Mouse (Mus musculus) small intestine, adult 2 months (tissue): ENCODE results near the gene Nck1.

Source experiments
- CTCF ChIP-seq: fragments of 200-500 bp; IDR thresholded peaks from 2 replicates; pipeline ENCODE4 v1.5.1; 2012; ENCODE audit warnings: low read depth, mild to moderate bottlenecking, control low read depth, inconsistent platforms, low read length, moderate library complexity, mixed read lengths; ENCODE audit not compliant: insufficient replicate concordance, insufficient read length; ENCODE audit errors: extremely low read depth
- POLR2A ChIP-seq: fragments of 200-500 bp; IDR thresholded peaks from 2 replicates; pipeline ENCODE4 v1.6.1; 2012; ENCODE audit warnings: low read depth, mild to moderate bottlenecking, control low read depth, inconsistent platforms, low read length, moderate library complexity

DNA sequence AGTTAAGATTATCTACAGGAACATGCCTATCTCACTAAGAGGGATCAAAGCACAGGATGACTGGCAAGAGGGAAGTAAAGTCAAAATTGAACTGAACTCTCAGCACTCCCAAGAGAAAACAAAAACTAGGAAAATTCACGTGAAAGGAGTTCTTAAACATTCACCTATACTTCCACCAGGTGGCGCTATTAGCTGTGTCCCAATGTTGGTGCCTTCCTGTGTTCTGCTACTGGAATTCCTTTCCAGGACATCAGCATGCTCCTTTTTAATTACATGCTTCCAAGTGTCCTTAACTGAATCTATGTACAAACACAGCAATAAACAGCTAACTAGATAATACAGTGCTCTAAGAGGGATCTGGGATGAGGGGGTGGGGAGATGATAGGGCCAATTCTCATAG lies 25.3 kb downstream of the Nck1 start:
- TF ChIP-seq CTCF (no peak), POLR2A (no peak)
